Mouse (Mus musculus) erythroblast, adult 5-6 weeks (primary cell): ENCODE measurements around the gene Chrm3. TPM values are rescaled to one million over a fixed set of nuclear protein-coding genes. Genes with fewer than 3 reads are reported as not detected.
"Not testable (repeated sequence)": the region's sequence is repeated elsewhere in the genome, so short reads cannot be mapped to it uniquely, and the experiment has no call there.

Source experiments
- ATAC-seq: replicated peaks from 2 replicates; pipeline ENCODE4 v1.8.0; 2016; ENCODE audit warnings: moderate number of reproducible peaks, mild to moderate bottlenecking, moderate TSS enrichment, inconsistent platforms; ENCODE audit not compliant: poor library complexity, low FRiP score, severe bottlenecking
- total RNA-seq, 2 experiments: library from RNA; stranded (forward) in 1 of 2; stranded (reverse) in 1 of 2; fragments of 150-400 nt in 1 of 2; fragments of 200-764, 138-1000 nt in 1 of 2; gene quantifications; 2 replicates each; pipeline versions ENCODE4 v1.2.3 to v1.2.4; 2015 to 2017; ENCODE audit warnings: low replicate concordance in 2 of 2

The Chrm3 gene
- total RNA-seq, 2 experiments from 2014 or later, result 1.9 TPM; not detected in 1

DNA sequence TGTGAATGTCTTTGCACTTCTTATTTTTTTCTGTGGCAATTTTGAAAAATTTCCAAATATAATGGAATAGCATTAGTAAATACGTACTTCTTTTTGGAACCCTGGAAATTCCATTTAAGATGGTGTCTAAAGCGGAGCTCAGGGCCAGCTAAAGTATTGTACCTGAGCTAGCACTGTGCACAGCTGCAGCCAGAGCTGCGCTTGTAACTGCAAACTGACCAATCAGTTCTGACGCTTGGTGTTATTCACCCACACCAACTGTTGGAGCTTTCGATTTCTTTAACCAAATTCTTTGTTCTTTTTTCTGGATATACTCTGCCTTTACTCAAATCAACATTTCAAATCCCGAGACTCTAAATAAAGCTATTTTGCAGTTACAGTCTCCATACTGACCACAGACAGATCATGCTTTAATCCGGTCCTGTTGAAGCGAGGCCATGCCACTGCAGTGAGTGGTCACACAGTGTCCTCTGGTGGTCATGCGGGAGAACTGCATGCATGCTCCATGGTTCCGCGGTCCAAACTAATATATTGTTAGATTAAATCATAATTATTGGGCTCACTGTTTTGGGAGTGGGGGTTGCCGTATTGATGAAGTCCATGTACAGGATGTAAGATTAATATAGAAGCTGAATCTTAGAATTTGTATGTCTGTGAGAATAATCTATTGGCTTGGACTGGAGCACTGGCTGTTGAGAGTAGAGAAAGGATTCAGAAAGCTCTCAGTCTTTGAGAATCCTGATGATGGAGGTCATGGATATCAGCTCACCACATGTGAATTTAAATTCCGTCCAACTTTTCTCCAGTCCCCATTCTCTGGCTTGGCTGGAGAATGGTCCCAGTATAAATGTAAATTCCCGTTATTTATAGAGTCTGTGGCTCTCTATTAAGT, 513.9 kb downstream of the Chrm3 start:
- ATAC-seq, result no peak

DNA sequence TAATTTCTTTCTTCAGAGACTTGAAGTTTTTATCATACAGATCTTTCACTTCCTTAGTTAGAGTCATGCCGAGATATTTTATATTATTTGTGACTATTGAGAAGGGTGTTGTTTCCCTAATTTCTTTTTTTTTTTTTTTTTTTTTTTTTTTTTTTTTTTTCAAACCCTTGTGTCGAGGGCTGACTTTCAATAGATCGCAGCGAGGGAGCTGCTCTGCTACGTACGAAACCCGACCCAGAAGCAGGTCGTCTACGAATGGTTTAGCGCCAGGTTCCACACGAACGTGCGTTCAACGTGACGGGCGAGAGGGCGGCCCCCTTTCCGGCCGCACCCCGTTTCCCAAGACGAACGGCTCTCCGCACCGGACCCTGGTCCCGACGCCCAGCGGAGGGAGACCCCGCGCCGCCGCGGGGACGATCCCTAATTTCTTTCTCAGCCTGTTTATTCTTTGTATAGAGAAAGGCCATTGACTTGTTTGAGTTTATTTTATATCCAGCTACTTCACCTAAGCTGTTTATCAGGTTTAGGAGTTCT, 526.4 kb downstream of the Chrm3 start:
- ATAC-seq, result not testable (repeated sequence)

- no peak for ATAC-seq
Observed at GRCm38 (mm10) chr13:9826227-9826626, 534.4 kb downstream of the Chrm3 start.
